Mouse (Mus musculus): ENCODE measurements around the gene Cdc40. TPM values are rescaled to one million over a fixed set of nuclear protein-coding genes. Genes with fewer than 3 reads are reported as not detected.
"Not testable (repeated sequence)": the region's sequence is repeated elsewhere in the genome, so short reads cannot be mapped to it uniquely, and the experiment has no call there.

The Cdc40 gene
- polyA plus RNA-seq, 1 experiment from 2014 or later, result 37.1 TPM

- no peak overlapping the region for H3K27ac ChIP-seq
- no peak for ATAC-seq (ENCODE audit: insufficient number of reproducible peaks, insufficient read depth, low FRiP score, low TSS enrichment, low read depth)
- no peak overlapping the region for H3K4me3 ChIP-seq
- H3K9me3 ChIP-seq, result no peaks in the 10 kb centered on the region
- no peak overlapping the region for H3K9ac ChIP-seq
- H3K27me3 ChIP-seq, result no peaks in the 10 kb centered on the region
- peaks cover 22% of the 10 kb centered on the region for H3K36me3 ChIP-seq
- 91% methylated on average over 4 of the region's 4 CpGs for WGBS
- H3K4me1 ChIP-seq, result peaks cover 5% of the 10 kb centered on the region; the same call in 1 of the 2 replicates
- H3K4me2 ChIP-seq, result no peak overlapping the region
Observed at GRCm38 (mm10) chr10:40827706-40828105, 55.4 kb downstream of the Cdc40 start.

DNA sequence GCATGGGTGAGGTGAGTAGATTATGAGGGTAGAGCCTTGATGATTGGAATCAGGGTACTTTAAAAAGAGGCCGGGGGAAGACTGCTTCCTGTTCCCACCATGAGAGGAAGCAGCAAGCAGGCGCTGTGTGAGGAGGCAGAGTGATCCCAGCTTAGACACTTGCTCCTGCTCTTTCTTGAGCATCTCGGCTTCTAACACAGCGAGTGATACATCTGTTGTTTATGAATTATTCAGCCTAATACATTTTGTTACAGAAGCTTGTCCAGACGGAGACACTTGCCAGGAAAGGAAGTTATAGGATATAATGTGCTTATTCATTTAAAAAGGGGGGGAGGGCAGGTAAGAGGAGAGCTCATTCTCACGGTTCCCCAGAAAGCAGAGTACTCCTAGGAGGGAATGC is 57.2 kb downstream of the Cdc40 start:
- H3K4me3 ChIP-seq, result no peak overlapping the region
- H3K27me3 ChIP-seq, result no peaks in the 10 kb centered on the region
- no peak overlapping the region for H3K9ac ChIP-seq
- H3K9me3 ChIP-seq, result no peaks in the 10 kb centered on the region
- H3K27ac ChIP-seq, result no peak overlapping the region
- H3K4me2 ChIP-seq, result no peak overlapping the region
- peaks cover 5% of the 10 kb centered on the region; the same call in 1 of the 2 replicates for H3K4me1 ChIP-seq
- H3K36me3 ChIP-seq, result peaks cover 17% of the 10 kb centered on the region; the same call in 1 of the 2 replicates
- ATAC-seq (ENCODE audit: insufficient number of reproducible peaks, insufficient read depth, low FRiP score, low TSS enrichment, low read depth), result no peak
- WGBS, result 66% methylated on average over 6 of the region's 6 CpGs

GRCm38 (mm10) chr10:40816471-40816870 is 66.6 kb downstream of the Cdc40 start:
- Histone ChIP-seq H3K27ac (no peak overlapping the region), H3K4me3 (no peak overlapping the region), H3K4me1 (no peaks in the 10 kb centered on the region), H3K9me3 (no peaks in the 10 kb centered on the region), H3K4me2 (no peak overlapping the region), H3K9ac (no peak overlapping the region), H3K27me3 (no peaks in the 10 kb centered on the region), H3K36me3 (no peaks in the 10 kb centered on the region)
- 61% methylated on average over 6 of the region's 6 CpGs for WGBS
- no peak for ATAC-seq (ENCODE audit: insufficient number of reproducible peaks, insufficient read depth, low FRiP score, low TSS enrichment, low read depth)

- Histone ChIP-seq H3K27me3 (peaks cover 6% of the 10 kb centered on the region; the same call in 1 of the 2 replicates), H3K9me3 (no peaks in the 10 kb centered on the region), H3K4me2 (no peak overlapping the region), H3K27ac (no peak overlapping the region), H3K4me1 (no peaks in the 10 kb centered on the region), H3K36me3 (no peaks in the 10 kb centered on the region), H3K9ac (no peak overlapping the region), H3K4me3 (no peak overlapping the region)
- WGBS, result 70% methylated on average over 4 of the region's 4 CpGs
- no peak for ATAC-seq (ENCODE audit: insufficient number of reproducible peaks, insufficient read depth, low FRiP score, low TSS enrichment, low read depth)
Observed at GRCm38 (mm10) chr10:40813627-40814026, 69.5 kb downstream of the Cdc40 start.

DNA sequence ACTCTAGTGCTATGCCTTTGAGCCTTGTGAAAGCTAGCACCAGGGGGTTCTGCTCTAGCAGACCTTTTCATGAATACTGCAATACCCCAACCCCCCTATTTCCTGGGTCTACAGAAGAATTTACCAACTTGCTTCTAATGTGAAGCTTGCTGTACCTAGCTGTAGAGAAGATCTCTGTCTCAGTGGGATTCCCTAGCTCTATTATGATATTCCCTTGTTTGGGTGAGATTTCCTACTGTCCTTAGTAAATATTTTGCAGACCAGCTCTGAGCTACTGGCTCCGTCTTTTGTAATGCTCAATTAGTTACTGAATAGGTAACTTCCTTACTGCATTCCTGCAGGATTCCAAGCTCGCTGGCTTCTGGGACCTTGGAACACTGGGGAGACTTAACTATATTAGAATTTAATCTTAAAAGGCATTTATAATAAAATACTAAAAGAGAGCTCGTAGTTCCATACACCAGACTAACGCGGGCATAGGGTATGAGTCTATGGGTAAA is 73.7 kb downstream of the Cdc40 start:
- not testable (repeated sequence) for H3K4me2 ChIP-seq; H3K36me3 ChIP-seq; H3K27ac ChIP-seq; H3K4me1 ChIP-seq; H3K9me3 ChIP-seq; H3K4me3 ChIP-seq; ATAC-seq (ENCODE audit: insufficient number of reproducible peaks, insufficient read depth, low FRiP score, low TSS enrichment, low read depth); H3K9ac ChIP-seq; H3K27me3 ChIP-seq
- WGBS, result 26% methylated on average over 5 of the region's 5 CpGs

DNA sequence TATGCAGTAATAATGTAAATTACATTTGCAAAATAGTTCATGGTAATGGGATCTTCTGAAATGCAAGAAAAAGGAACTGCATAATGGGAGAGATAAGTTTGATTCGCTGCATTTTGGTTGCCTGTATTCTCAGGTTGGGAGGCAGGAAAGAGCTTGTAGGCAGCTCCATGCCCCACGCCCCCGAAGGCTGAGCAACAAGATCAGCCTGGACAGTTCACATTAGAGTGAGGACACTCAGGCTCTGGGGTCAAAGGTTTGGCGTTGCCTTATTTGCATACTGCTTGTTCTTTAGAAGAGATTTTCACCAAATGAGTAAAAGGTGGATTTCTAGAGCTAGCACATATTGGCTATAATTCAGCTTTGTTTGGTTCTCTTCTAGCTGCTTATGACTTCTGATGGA is 76.9 kb downstream of the Cdc40 start:
- Histone ChIP-seq H3K36me3 (no peaks in the 10 kb centered on the region), H3K27ac (no peak overlapping the region)

GRCm38 (mm10) chr10:40805221-40805620 is 77.9 kb downstream of the Cdc40 start:
- no peak overlapping the region for H3K27ac ChIP-seq
- H3K9me3 ChIP-seq, result no peaks in the 10 kb centered on the region
- no peaks in the 10 kb centered on the region for H3K36me3 ChIP-seq
- H3K4me2 ChIP-seq, result no peak overlapping the region
- H3K4me3 ChIP-seq, result no peak overlapping the region
- no peak overlapping the region for H3K9ac ChIP-seq
- H3K27me3 ChIP-seq, result 0 out of 2 replicates have a peak, but pooled peaks cover under 1% of the 10 kb centered on the region
- 82% methylated on average over 1 of the region's 1 CpGs for WGBS
- ATAC-seq (ENCODE audit: insufficient number of reproducible peaks, insufficient read depth, low FRiP score, low TSS enrichment, low read depth), result no peak
- no peaks in the 10 kb centered on the region for H3K4me1 ChIP-seq

More for the DNA sequence above, 76.9 kb downstream of the Cdc40 start:
- H3K9me3 ChIP-seq, result no peaks in the 10 kb centered on the region
- H3K4me3 ChIP-seq, result no peak overlapping the region
- no peak overlapping the region for H3K9ac ChIP-seq
- no peak for ATAC-seq (ENCODE audit: insufficient number of reproducible peaks, insufficient read depth, low FRiP score, low TSS enrichment, low read depth)
- H3K4me1 ChIP-seq, result no peaks in the 10 kb centered on the region
- WGBS, result 80% methylated on average over 4 of the region's 4 CpGs
- H3K4me2 ChIP-seq, result no peak overlapping the region
- H3K27me3 ChIP-seq, result peaks cover 6% of the 10 kb centered on the region; the same call in 1 of the 2 replicates

- Histone ChIP-seq H3K9me3 (0 out of 2 replicates have a peak, but pooled peaks cover 2% of the 10 kb centered on the region), H3K4me3 (no peak overlapping the region), H3K4me2 (no peak overlapping the region), H3K36me3 (no peaks in the 10 kb centered on the region), H3K9ac (no peak overlapping the region), H3K27me3 (no peaks in the 10 kb centered on the region), H3K4me1 (no peaks in the 10 kb centered on the region), H3K27ac (no peak overlapping the region)
- ATAC-seq (ENCODE audit: insufficient number of reproducible peaks, insufficient read depth, low FRiP score, low TSS enrichment, low read depth), result no peak
- 81% methylated on average over 3 of the region's 3 CpGs for WGBS
Observed at GRCm38 (mm10) chr10:40792115-40792514, 91.0 kb downstream of the Cdc40 start.

- no peak for ATAC-seq (ENCODE audit: insufficient number of reproducible peaks, insufficient read depth, low FRiP score, low TSS enrichment, low read depth)
- 80% methylated on average over 3 of the region's 3 CpGs for WGBS
- Histone ChIP-seq H3K4me2 (no peak overlapping the region), H3K27ac (no peak overlapping the region), H3K9ac (no peak overlapping the region), H3K4me3 (no peak overlapping the region), H3K4me1 (no peaks in the 10 kb centered on the region), H3K9me3 (0 out of 2 replicates have a peak, but pooled peaks cover 3% of the 10 kb centered on the region), H3K36me3 (no peaks in the 10 kb centered on the region), H3K27me3 (no peaks in the 10 kb centered on the region)
Observed at GRCm38 (mm10) chr10:40790406-40790805, 92.7 kb downstream of the Cdc40 start.

Other genes with a start within 250 kb of the Cdc40 start
- 1.7 and 2.0 TPM in 2 replicates for gene Mettl24, start 200.0 kb downstream of the Cdc40 start, polyA plus RNA-seq (2015; fragmentation: Nextera tagmentation; extraction: Ambion mirVana)
- gene Wasf1, start 164 bp upstream of the Cdc40 start, polyA plus RNA-seq (2015; fragmentation: Nextera tagmentation; extraction: Ambion mirVana), result 27.3 and 29.1 TPM in 2 replicates
- gene Gpr6, start 189.0 kb upstream of the Cdc40 start, polyA plus RNA-seq (2015; fragmentation: Nextera tagmentation; extraction: Ambion mirVana), result not detected in 2 replicates